8 mouse cellular contexts compared by ENCODE assay signal in the genomic region with DNA sequence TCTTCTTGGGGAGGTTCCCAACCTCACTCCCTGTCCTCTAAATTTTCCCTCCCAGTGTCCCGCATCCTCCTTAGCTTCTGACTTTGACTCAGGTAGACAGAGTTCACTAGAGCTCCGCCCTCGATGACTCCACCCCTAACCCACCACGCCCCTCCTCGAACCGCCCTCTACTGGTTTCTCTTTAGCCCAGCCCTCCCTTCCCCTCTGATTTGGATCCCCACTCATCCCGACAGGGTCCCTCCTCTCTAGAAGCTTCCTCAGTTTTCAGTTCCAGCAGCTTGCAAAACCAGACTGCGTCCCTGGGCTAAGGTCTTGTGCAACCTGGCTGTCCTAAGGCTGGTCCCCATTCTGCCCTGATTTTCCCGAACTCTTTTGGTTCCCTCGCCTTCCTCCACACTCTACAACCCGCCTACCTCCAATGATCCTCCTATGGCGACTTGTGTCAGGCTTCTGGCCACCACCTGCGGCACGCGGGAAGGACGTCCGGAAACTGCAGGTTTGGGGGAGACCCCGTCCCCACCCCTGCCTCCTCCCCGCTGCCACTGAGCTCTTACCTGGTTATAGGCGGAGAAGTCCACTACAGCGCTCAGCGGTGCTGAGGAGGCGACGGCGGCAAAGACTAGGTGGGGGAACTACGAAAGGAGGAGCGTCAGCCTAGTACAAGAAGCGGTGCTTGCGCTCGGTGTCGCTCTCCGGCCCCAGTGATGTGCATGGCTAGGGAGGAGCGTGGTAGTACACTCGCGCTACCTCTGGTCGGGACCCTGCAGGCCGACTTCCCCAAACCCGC. TPM values are rescaled to one million over a fixed set of nuclear protein-coding genes. Genes with fewer than 3 reads are reported as not detected.
DNase-seq lines count a peak whose midpoint lies in the region; ATAC-seq lines count a peak whose summit lies in the region.

No protein-coding gene starts in this region.

- intact Hi-C loops in left cerebral cortex, postnatal 10 days (cut with DNase I), result no loop called here

- DNase-seq in A20 (ENCODE audit: low read depth, low spot score), result peak; percentile 92
- DNase-seq in NIH3T3 (ENCODE audit: low read depth), result peak; percentile 40
- peak; percentile 75 for DNase-seq in forebrain, embryonic 11.5 days (ENCODE audit: low spot score)
- no peak for DNase-seq in right cerebral cortex, postnatal 36 days (ENCODE audit: low spot score in 2 of 2)
- no peak for DNase-seq in left cerebral cortex, postnatal 10 days (ENCODE audit: extremely low spot score in 1 of 2, low spot score in 2 of 2)

- H3K4me2 ChIP-seq in forebrain, embryonic 11.5 days (ENCODE audit: low read depth, low read length, severe bottlenecking), result peak overlapping the region; percentile 82
- peak overlapping the region; percentile 96 for H3K4me2 ChIP-seq in intestine, embryonic 16.5 days (ENCODE audit: low read depth, low read length)
- peak overlapping the region; percentile 98 for H3K4me2 ChIP-seq in lung, embryonic 15.5 days
- H3K4me2 ChIP-seq in neural tube, embryonic 15.5 days, result peak overlapping the region; percentile 64

- ATAC-seq in forebrain, embryonic 11.5 days (replicated peaks; ENCODE audit: low FRiP score), result peak; percentile 89
- peak; percentile 95 for ATAC-seq in intestine, embryonic 16.5 days
- ATAC-seq in lung, embryonic 15.5 days (ENCODE audit: borderline replicate concordance, extremely low read depth, low FRiP score, low TSS enrichment), result peak; percentile 91
- ATAC-seq in neural tube, embryonic 15.5 days (ENCODE audit: low FRiP score), result peak; percentile 21; the same call in 1 of the 2 replicates

- peaks cover 12% of the 10 kb centered on the region; the same call in 1 of the 2 replicates for H3K4me1 ChIP-seq in forebrain, embryonic 11.5 days (replicated peaks; ENCODE audit: control insufficient read depth, insufficient read depth, low read length)
- peaks cover 15% of the 10 kb centered on the region; the same call in 1 of the 2 replicates for H3K4me1 ChIP-seq in intestine, embryonic 16.5 days (ENCODE audit: control insufficient read depth, insufficient read depth, low read length)
- H3K4me1 ChIP-seq in lung, embryonic 15.5 days, result peaks cover 23% of the 10 kb centered on the region
- peaks cover 17% of the 10 kb centered on the region for H3K4me1 ChIP-seq in neural tube, embryonic 15.5 days

- H3K4me3 ChIP-seq in forebrain, embryonic 11.5 days (ENCODE audit: low read depth, low read length), result peak overlapping the region; percentile 47
- peak overlapping the region; percentile 69 for H3K4me3 ChIP-seq in intestine, embryonic 16.5 days (ENCODE audit: low read length)
- H3K4me3 ChIP-seq in lung, embryonic 15.5 days, result peak overlapping the region; percentile 65
- H3K4me3 ChIP-seq in neural tube, embryonic 15.5 days (replicated peaks), result peak overlapping the region; percentile 36

- H3K9ac ChIP-seq in forebrain, embryonic 11.5 days (ENCODE audit: low read length), result no peak overlapping the region; the same call in 1 of the 2 replicates
- peak overlapping the region; percentile 69 for H3K9ac ChIP-seq in intestine, embryonic 16.5 days (ENCODE audit: low read depth, low read length)
- H3K9ac ChIP-seq in lung, embryonic 15.5 days, result peak overlapping the region; percentile 47
- H3K9ac ChIP-seq in neural tube, embryonic 15.5 days (replicated peaks), result 0 out of 2 replicates have a peak overlapping the region, but pooled peaks have one; percentile 8

- H3K36me3 ChIP-seq in forebrain, embryonic 11.5 days (ENCODE audit: control insufficient read depth, insufficient read depth, low read length), result no peaks in the 10 kb centered on the region
- H3K36me3 ChIP-seq in intestine, embryonic 16.5 days (ENCODE audit: control insufficient read depth, insufficient read depth, low read length), result no peaks in the 10 kb centered on the region
- H3K36me3 ChIP-seq in lung, embryonic 15.5 days, result no peaks in the 10 kb centered on the region
- H3K36me3 ChIP-seq in neural tube, embryonic 15.5 days, result no peaks in the 10 kb centered on the region

- H3K27me3 ChIP-seq in forebrain, embryonic 11.5 days (ENCODE audit: control insufficient read depth, insufficient read depth, low read length), result peaks cover 96% of the 10 kb centered on the region
- H3K27me3 ChIP-seq in intestine, embryonic 16.5 days (replicated peaks; ENCODE audit: control insufficient read depth, insufficient read depth, low read length), result peaks cover 80% of the 10 kb centered on the region
- H3K27me3 ChIP-seq in lung, embryonic 15.5 days, result peaks cover 87% of the 10 kb centered on the region
- peaks cover 98% of the 10 kb centered on the region for H3K27me3 ChIP-seq in neural tube, embryonic 15.5 days (replicated peaks)

- under 1% methylated on average over 38 of the region's 38 CpGs for WGBS in forebrain, embryonic 11.5 days
- WGBS in intestine, embryonic 16.5 days, result under 1% methylated on average over 38 of the region's 38 CpGs
- under 1% methylated on average over 38 of the region's 38 CpGs for WGBS in lung, embryonic 15.5 days
- WGBS in neural tube, embryonic 15.5 days, result under 1% methylated on average over 38 of the region's 38 CpGs

- no peak overlapping the region for H3K27ac ChIP-seq in forebrain, embryonic 11.5 days (ENCODE audit: low read depth, low read length)
- peak overlapping the region; percentile 45 for H3K27ac ChIP-seq in intestine, embryonic 16.5 days (ENCODE audit: low read length)
- peak overlapping the region; percentile 66 for H3K27ac ChIP-seq in lung, embryonic 15.5 days
- H3K27ac ChIP-seq in neural tube, embryonic 15.5 days (replicated peaks), result no peak overlapping the region

- no peaks in the 10 kb centered on the region for H3K9me3 ChIP-seq in forebrain, embryonic 11.5 days (ENCODE audit: control insufficient read depth, low read length)
- H3K9me3 ChIP-seq in intestine, embryonic 16.5 days (ENCODE audit: control insufficient read depth, low read length), result no peaks in the 10 kb centered on the region
- no peaks in the 10 kb centered on the region for H3K9me3 ChIP-seq in lung, embryonic 15.5 days
- H3K9me3 ChIP-seq in neural tube, embryonic 15.5 days (replicated peaks), result no peaks in the 10 kb centered on the region

RNA-seq across cellular contexts. Expression of a gene that starts 3.0 kb away (rescaled TPM):
- polyA plus RNA-seq in forebrain, embryonic 11.5 days (2014; fragmentation: Nextera tagmentation; extraction: Ambion mirVana), result 0.37 TPM in 1 of 2 replicates, not detected in the other
- 1.4 and 2.0 TPM in 2 replicates for polyA plus RNA-seq in intestine, embryonic 16.5 days (2015; fragmentation: Nextera tagmentation; extraction: Ambion mirVana)
- 11.2 and 36.4 TPM in 2 replicates for polyA plus RNA-seq in lung, embryonic 15.5 days (2015; fragmentation: Nextera tagmentation; extraction: Ambion mirVana)
- 0.09 and 167 TPM in 2 replicates for polyA plus RNA-seq in neural tube, embryonic 15.5 days (2015; fragmentation: Nextera tagmentation; extraction: Ambion mirVana)
- under 1 TPM in 1 of 2 experiments, not detected in 1; 0.55 TPM for total RNA-seq in left cerebral cortex, postnatal 10 days (2021)

RNA-seq across cellular contexts. Expression of a gene that starts 25.5 kb away (rescaled TPM):
- 0.12 TPM in 1 of 2 replicates, not detected in the other for polyA plus RNA-seq in forebrain, embryonic 11.5 days (2014; fragmentation: Nextera tagmentation; extraction: Ambion mirVana)
- polyA plus RNA-seq in intestine, embryonic 16.5 days (2015; fragmentation: Nextera tagmentation; extraction: Ambion mirVana), result 0.10 TPM in 1 of 2 replicates, not detected in the other
- polyA plus RNA-seq in lung, embryonic 15.5 days (2015; fragmentation: Nextera tagmentation; extraction: Ambion mirVana), result 0.09 and 0.32 TPM in 2 replicates
- polyA plus RNA-seq in neural tube, embryonic 15.5 days (2015; fragmentation: Nextera tagmentation; extraction: Ambion mirVana), result 0.11 TPM in 1 of 2 replicates, not detected in the other
- total RNA-seq in left cerebral cortex, postnatal 10 days (2021), result not detected

RNA-seq across cellular contexts. Expression of a gene that starts 28.8 kb away (rescaled TPM):
- 5.6 TPM in 1 of 2 replicates, not detected in the other for polyA plus RNA-seq in forebrain, embryonic 11.5 days (2014; fragmentation: Nextera tagmentation; extraction: Ambion mirVana)
- 4.6 and 5.1 TPM in 2 replicates for polyA plus RNA-seq in intestine, embryonic 16.5 days (2015; fragmentation: Nextera tagmentation; extraction: Ambion mirVana)
- polyA plus RNA-seq in lung, embryonic 15.5 days (2015; fragmentation: Nextera tagmentation; extraction: Ambion mirVana), result 8.1 and 8.2 TPM in 2 replicates
- 4.5 TPM in 1 of 2 replicates, not detected in the other for polyA plus RNA-seq in neural tube, embryonic 15.5 days (2015; fragmentation: Nextera tagmentation; extraction: Ambion mirVana)
- total RNA-seq in left cerebral cortex, postnatal 10 days (2021), result 10 to 100 TPM; 37.9 to 54.9 TPM

RNA-seq across cellular contexts. Expression of a gene that starts 29.1 kb away (rescaled TPM):
- polyA plus RNA-seq in forebrain, embryonic 11.5 days (2014; fragmentation: Nextera tagmentation; extraction: Ambion mirVana), result 5.4 and 11.9 TPM in 2 replicates
- polyA plus RNA-seq in intestine, embryonic 16.5 days (2015; fragmentation: Nextera tagmentation; extraction: Ambion mirVana), result 1.8 and 2.9 TPM in 2 replicates
- 7.0 and 7.4 TPM in 2 replicates for polyA plus RNA-seq in lung, embryonic 15.5 days (2015; fragmentation: Nextera tagmentation; extraction: Ambion mirVana)
- polyA plus RNA-seq in neural tube, embryonic 15.5 days (2015; fragmentation: Nextera tagmentation; extraction: Ambion mirVana), result 0.97 and 2.2 TPM in 2 replicates
- total RNA-seq in left cerebral cortex, postnatal 10 days (2021), result 10 to 100 TPM; 38.0 to 50.2 TPM

RNA-seq across cellular contexts. Expression of a gene that starts 34.6 kb away (rescaled TPM):
- polyA plus RNA-seq in forebrain, embryonic 11.5 days (2014; fragmentation: Nextera tagmentation; extraction: Ambion mirVana), result 52.1 and 59.1 TPM in 2 replicates
- polyA plus RNA-seq in intestine, embryonic 16.5 days (2015; fragmentation: Nextera tagmentation; extraction: Ambion mirVana), result 18.8 and 22.0 TPM in 2 replicates
- 27.2 and 29.1 TPM in 2 replicates for polyA plus RNA-seq in lung, embryonic 15.5 days (2015; fragmentation: Nextera tagmentation; extraction: Ambion mirVana)
- polyA plus RNA-seq in neural tube, embryonic 15.5 days (2015; fragmentation: Nextera tagmentation; extraction: Ambion mirVana), result 4.8 and 8.5 TPM in 2 replicates
- total RNA-seq in left cerebral cortex, postnatal 10 days (2021), result 10 to 100 TPM; 45.9 to 47.6 TPM

Comparison
In these comparisons a context has a peak if more than half of its experiments do, and no peak if none do; other contexts are left out.
1. DNase-seq: peak in A20 (single experiment), NIH3T3 (single experiment) and forebrain, embryonic 11.5 days (single experiment); none in right cerebral cortex, postnatal 36 days (0 of 2) and left cerebral cortex, postnatal 10 days (0 of 2).
2. ATAC-seq: peak in every context shown above with its lines; median percentile 95 in intestine, embryonic 16.5 days; 91 in lung, embryonic 15.5 days; 89 in forebrain, embryonic 11.5 days; 21 in neural tube, embryonic 15.5 days.
3. H3K27ac ChIP-seq: peak in intestine, embryonic 16.5 days (single experiment) and lung, embryonic 15.5 days (single experiment); none in forebrain, embryonic 11.5 days (single experiment) and neural tube, embryonic 15.5 days (single experiment).
4. Peak in every context shown above with its lines, with median percentiles within 50 percentile points of each other: H3K4me2 ChIP-seq and H3K4me3 ChIP-seq.